Mouse (Mus musculus) heart, embryonic 12.5 days (tissue): ENCODE measurements around the gene Cs. TPM values are rescaled to one million over a fixed set of nuclear protein-coding genes. Genes with fewer than 3 reads are reported as not detected.

Source experiments
- ATAC-seq: fragments of 200-750 bp; cut with Nextera tagmentation; 2 replicates; pipeline ENCODE4 v1.8.0; 2017; ENCODE audit warnings: moderate TSS enrichment, moderate library complexity; ENCODE audit not compliant: insufficient number of reproducible peaks, low FRiP score
- H3K27ac ChIP-seq: fragments of 300-500 bp; sonication (generic); 2 replicates; pipeline ENCODE4 v1.5.1; 2016; ENCODE audit warnings: mild to moderate bottlenecking, moderate library complexity; ENCODE audit not compliant: poor library complexity, severe bottlenecking
- H3K27me3 ChIP-seq: fragments of 300-500 bp; sonication (generic); replicated peaks from 2 replicates; pipeline ENCODE4 v1.6.1; 2016; ENCODE audit warnings: mild to moderate bottlenecking, moderate library complexity
- H3K36me3 ChIP-seq: fragments of 300-500 bp; sonication (generic); 2 replicates; pipeline ENCODE4 v1.6.1; 2016; ENCODE audit warnings: mild to moderate bottlenecking, moderate library complexity
- H3K4me1 ChIP-seq: fragments of 300-500 bp; sonication (generic); replicated peaks from 2 replicates; pipeline ENCODE4 v1.6.1; 2016; ENCODE audit warnings: mild to moderate bottlenecking
- H3K4me2 ChIP-seq: fragments of 300-500 bp; sonication (generic); 2 replicates; pipeline ENCODE4 v1.6.1; 2016; ENCODE audit warnings: mild to moderate bottlenecking, moderate library complexity
- H3K4me3 ChIP-seq: fragments of 300-500 bp; sonication (generic); 2 replicates; pipeline ENCODE4 v1.5.1; 2016; ENCODE audit warnings: mild to moderate bottlenecking
- H3K9ac ChIP-seq: fragments of 300-500 bp; sonication (generic); 2 replicates; pipeline ENCODE4 v1.6.1; 2016; ENCODE audit warnings: mild to moderate bottlenecking, moderate library complexity
- H3K9me3 ChIP-seq: fragments of 300-500 bp; sonication (generic); replicated peaks from 2 replicates; pipeline ENCODE4 v1.6.1; 2016; ENCODE audit warnings: mild to moderate bottlenecking, moderate library complexity
- WGBS: fragments of 180-500 bp; shearing (Covaris S2); methylation state at CpG from one replicate; pipeline ENCODE4 v1.1.7; 2016; 5-methylcytosine and 5-hydroxymethylcytosine counted together
- polyA plus RNA-seq: library from polyadenylated mRNA; unstranded; fragments of >200 nt; fragmentation: Nextera tagmentation; extraction: Ambion mirVana; gene quantifications from 2 replicates; pipeline ENCODE4 v1.2.1, GENCODE M21; 2016

Cs gene
- polyA plus RNA-seq, 1 experiment from 2014 or later: 418 TPM

DNA sequence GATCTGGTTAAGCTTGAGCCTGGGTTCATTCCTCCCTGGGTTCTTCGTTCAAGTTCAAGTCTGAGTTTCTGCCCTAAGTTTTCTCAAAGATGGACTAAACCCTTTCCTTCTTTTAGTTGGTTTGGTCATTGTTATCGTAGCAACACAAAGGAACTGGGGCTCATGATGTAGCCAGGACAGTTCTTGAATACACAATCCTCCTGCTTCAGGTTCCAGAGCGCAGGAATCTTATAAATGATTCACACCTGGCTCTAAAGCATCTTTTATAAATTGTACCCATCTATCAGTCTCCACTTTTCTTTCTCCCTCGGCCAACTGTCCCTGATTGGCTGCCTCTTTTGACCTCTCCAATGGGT, 38.5 kb downstream of the Cs start:
- Histone ChIP-seq H3K4me1 (peaks cover 36% of the 10 kb centered on the region), H3K9me3 (0 out of 2 replicates have a peak, but pooled peaks cover 2% of the 10 kb centered on the region), H3K4me2 (peak overlapping the region; percentile 87), H3K4me3 (peak overlapping the region; percentile 82), H3K9ac (peak overlapping the region; percentile 95), H3K36me3 (peaks cover 29% of the 10 kb centered on the region), H3K27me3 (no peaks in the 10 kb centered on the region), H3K27ac (peak overlapping the region; percentile 91)
- WGBS: 50% methylated on average over 4 of the region's 4 CpGs
- no peak for ATAC-seq

DNA sequence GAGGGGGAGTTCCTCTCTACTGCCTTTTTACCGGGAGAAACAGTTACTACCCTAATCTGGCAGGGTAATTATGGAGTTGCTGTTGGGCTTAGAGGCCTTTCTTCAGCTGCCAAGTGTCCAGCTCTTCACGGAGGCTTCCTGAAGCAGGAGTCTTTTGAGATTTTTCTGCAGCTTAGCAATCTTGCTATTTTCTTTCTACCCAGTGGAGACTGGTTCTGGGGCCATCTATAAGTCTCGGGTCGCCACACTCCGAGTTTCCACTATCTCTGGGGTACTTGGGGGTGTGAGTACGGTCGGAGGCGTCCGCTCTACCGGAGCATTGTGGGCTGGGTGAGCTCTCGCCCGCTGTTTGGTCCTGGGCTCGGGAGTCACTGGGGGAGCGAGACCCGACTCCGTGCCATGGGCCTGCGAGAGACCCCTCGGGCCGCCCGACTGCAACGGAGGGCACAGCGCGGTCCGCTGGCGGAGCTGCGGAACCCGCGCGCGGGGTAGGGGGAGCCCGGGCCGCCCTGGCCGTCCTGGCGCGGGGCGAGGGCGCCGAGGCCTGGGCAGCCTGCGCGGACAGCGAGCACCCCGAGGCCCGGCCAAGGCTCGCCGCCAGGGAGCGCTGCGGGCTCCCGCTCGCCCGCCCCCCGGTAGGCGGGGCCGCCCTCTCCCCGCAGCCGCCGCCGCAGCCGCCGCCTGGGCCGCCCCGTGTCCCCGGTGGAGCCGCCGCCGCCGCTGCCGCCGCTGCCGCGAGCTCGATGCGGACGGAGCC, 39.1 kb downstream of the Cs start, which contains the start of gene Ankrd52:
Gene Ankrd52, plus strand, starts transcription at position 661 of the 757 bp plus-strand sequence.
- ATAC-seq: peak; percentile 93
- Histone ChIP-seq H3K36me3 (peaks cover 33% of the 10 kb centered on the region), H3K27me3 (no peaks in the 10 kb centered on the region), H3K27ac (peak within 1 kb of the TSS; percentile 91), H3K9ac (peak within 1 kb of the TSS; percentile 95), H3K4me1 (peaks cover 36% of the 10 kb centered on the region), H3K4me3 (peak within 1 kb of the TSS; percentile 82), H3K9me3 (0 out of 2 replicates have a peak, but pooled peaks cover 2% of the 10 kb centered on the region), H3K4me2 (peak within 1 kb of the TSS; percentile 87)
- under 1% methylated on average over 55 of the region's 73 CpGs for WGBS

DNA sequence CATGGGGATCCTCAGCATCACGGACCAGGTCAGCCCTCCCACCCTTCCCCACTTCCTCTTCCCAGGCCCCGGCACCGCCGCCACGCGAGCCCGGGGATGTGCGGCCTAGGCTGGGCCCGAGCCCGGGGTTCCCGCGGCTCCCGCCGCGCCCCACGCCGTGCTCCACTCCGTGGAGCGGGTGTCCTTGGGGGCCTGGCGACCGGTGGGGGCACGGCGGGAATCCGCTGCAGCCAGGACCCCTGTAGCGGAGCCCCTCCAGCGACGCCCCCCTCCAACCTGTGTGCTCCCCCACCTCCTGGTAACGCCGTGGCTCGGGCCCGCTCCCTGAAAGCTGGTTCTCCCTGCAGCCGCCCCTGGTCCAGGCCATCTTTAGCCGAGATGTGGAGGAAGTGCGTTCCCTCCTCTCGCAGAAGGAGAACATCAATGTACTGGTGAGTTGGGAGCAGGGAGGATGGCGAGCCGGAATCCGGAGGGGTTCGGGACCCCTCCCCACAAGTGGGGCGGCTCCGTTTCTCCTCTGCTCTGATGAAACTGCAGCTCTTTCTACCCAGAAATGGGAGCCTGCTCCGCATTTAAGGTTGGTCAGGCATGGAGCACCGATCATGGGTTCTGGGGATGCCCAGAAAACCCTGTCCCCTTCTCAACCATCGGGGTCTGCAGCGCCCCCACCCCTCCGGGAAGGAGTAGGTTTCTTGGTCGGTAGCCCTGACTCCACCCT, 39.8 kb downstream of the Cs start:
- 0 out of 2 replicates have a peak, but pooled peaks cover 2% of the 10 kb centered on the region for H3K9me3 ChIP-seq
- WGBS: under 1% methylated on average over 47 of the region's 47 CpGs
- no peaks in the 10 kb centered on the region for H3K27me3 ChIP-seq
- peak overlapping the region; percentile 91 for H3K27ac ChIP-seq
- peak overlapping the region; percentile 95 for H3K9ac ChIP-seq
- peak; percentile 73 for ATAC-seq
- peaks cover 41% of the 10 kb centered on the region for H3K36me3 ChIP-seq
- H3K4me1 ChIP-seq: peaks cover 36% of the 10 kb centered on the region
- peak overlapping the region; percentile 82 for H3K4me3 ChIP-seq
- H3K4me2 ChIP-seq: peak overlapping the region; percentile 87

DNA sequence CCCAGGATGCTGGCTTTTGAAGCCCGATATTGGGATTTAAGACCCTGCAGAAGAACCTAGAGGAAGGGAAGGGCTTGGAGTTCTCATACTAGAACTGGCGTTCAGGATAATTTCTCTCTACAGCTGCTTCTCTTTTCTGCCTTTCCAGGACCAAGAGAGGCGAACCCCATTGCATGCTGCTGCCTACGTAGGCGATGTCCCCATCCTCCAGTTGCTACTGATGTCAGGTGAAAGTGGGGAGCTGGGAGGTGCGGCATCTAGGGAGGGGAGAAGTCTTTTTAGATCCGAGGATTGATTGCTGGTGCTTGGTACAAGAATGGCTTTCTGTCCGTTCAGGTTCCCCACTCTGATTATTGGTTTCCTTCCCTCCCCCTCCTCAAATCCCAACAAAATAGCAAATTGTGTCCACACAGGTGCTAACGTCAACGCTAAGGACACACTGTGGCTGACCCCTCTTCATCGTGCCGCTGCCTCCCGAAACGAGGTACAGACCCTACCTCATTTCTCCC, 40.5 kb downstream of the Cs start:
- peak overlapping the region; percentile 95 for H3K9ac ChIP-seq
- peaks cover 47% of the 10 kb centered on the region for H3K36me3 ChIP-seq
- H3K4me1 ChIP-seq: peaks cover 34% of the 10 kb centered on the region
- H3K4me2 ChIP-seq: peak overlapping the region; percentile 87
- 0 out of 2 replicates have a peak, but pooled peaks cover 2% of the 10 kb centered on the region for H3K9me3 ChIP-seq
- H3K27me3 ChIP-seq: no peaks in the 10 kb centered on the region
- H3K27ac ChIP-seq: peak overlapping the region; percentile 91; the same call in 1 of the 2 replicates
- no peak for ATAC-seq
- WGBS: 63% methylated on average over 14 of the region's 14 CpGs
- H3K4me3 ChIP-seq: peak overlapping the region; percentile 82

DNA sequence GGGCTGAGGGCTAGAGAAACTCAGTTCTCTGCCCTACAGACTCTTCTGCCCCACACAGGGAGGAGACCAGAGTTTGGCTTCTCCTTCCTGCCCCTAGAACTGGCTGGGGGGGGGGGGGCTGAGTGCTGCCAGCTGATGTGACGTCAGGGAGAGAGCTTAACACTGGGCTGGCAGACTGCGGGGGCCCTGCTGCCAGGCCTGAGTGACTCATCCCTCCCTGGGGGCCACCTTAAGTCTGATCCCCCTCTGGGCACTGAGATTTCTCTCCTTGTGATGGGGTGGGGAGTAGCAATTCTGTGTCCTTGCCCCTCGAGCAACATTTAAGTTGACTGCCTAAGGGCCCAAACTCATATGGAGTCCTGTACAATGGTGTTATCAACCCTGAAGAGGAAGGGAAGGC, 40.9 kb downstream of the Cs start:
- 0 out of 2 replicates have a peak, but pooled peaks cover 2% of the 10 kb centered on the region for H3K9me3 ChIP-seq
- peak overlapping the region; percentile 95 for H3K9ac ChIP-seq
- WGBS: 61% methylated on average over 3 of the region's 3 CpGs
- H3K4me2 ChIP-seq: peak overlapping the region; percentile 87; the same call in 1 of the 2 replicates
- H3K4me1 ChIP-seq: peaks cover 29% of the 10 kb centered on the region
- H3K36me3 ChIP-seq: peaks cover 52% of the 10 kb centered on the region
- H3K4me3 ChIP-seq: peak overlapping the region; percentile 82
- no peaks in the 10 kb centered on the region for H3K27me3 ChIP-seq
- no peak overlapping the region for H3K27ac ChIP-seq
- ATAC-seq: no peak

DNA sequence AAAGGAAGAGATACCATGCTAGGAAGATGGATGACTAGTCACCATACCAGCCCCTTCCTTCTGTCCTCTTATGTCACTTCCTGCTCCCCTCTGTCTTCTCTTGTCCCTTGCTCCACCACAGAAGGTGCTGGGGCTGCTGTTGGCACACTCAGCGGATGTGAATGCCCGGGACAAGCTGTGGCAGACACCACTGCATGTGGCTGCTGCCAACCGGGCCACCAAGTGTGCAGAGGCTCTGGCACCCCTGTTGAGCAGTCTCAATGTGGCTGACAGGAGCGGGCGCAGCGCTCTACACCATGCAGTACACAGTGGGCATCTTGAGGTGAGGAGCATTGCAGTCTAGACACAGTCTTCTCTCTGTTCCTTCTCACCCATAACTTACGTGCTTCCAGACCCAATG, 41.7 kb downstream of the Cs start:
- Histone ChIP-seq H3K27me3 (no peaks in the 10 kb centered on the region), H3K9me3 (0 out of 2 replicates have a peak, but pooled peaks cover 2% of the 10 kb centered on the region), H3K4me1 (peaks cover 27% of the 10 kb centered on the region), H3K36me3 (peaks cover 60% of the 10 kb centered on the region), H3K4me2 (no peak overlapping the region), H3K27ac (no peak overlapping the region), H3K9ac (0 out of 2 replicates have a peak overlapping the region, but pooled peaks have one; percentile 95), H3K4me3 (0 out of 2 replicates have a peak overlapping the region, but pooled peaks have one; percentile 1)
- no peak for ATAC-seq
- 93% methylated on average over 7 of the region's 7 CpGs for WGBS

DNA sequence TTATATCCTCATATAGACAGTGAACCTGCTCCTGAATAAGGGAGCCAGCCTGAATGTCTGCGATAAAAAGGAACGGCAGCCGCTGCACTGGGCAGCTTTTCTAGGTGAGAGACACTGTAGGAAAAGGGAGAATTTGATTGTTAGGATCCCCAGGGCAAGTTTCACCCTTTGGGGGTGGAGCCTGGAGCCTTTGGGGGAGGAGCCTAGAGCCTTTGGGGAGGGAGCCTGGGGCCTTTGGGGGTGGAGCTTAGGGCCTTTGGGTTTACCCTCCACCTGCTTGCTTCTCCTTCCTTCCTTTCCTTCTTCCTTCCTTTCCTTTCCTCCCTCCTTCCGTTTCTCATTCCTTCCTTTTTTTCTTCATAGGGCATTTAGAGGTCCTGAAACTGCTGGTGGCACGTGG, 43.0 kb downstream of the Cs start:
- no peak for ATAC-seq
- Histone ChIP-seq H3K4me2 (no peak overlapping the region), H3K27me3 (no peaks in the 10 kb centered on the region), H3K9ac (no peak overlapping the region), H3K4me1 (peaks cover 27% of the 10 kb centered on the region), H3K36me3 (peaks cover 73% of the 10 kb centered on the region), H3K27ac (no peak overlapping the region), H3K4me3 (no peak overlapping the region), H3K9me3 (no peaks in the 10 kb centered on the region)
- WGBS: 84% methylated on average over 5 of the region's 5 CpGs

DNA sequence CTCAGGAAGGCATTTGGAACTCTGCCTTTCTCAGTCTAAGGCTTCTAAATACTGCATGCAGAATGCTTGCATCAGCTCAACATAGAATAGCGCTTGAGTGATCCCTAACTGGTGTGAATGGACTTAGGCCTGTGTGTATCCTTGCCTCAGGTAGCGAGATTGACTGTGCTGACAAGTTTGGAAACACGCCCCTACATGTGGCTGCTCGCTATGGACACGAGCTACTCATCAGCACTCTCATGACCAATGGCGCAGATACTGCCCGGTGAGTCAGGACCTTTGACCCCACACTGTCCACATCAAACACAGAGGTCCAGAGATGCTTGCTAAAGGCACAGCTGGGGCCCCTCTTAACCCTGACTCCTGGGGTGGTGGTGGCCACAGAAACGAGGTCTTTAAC, 44.9 kb downstream of the Cs start:
- no peaks in the 10 kb centered on the region for H3K27me3 ChIP-seq
- 91% methylated on average over 8 of the region's 8 CpGs for WGBS
- H3K27ac ChIP-seq: no peak overlapping the region
- no peak overlapping the region for H3K4me2 ChIP-seq
- no peak overlapping the region for H3K4me3 ChIP-seq
- no peaks in the 10 kb centered on the region for H3K9me3 ChIP-seq
- H3K36me3 ChIP-seq: peaks cover 92% of the 10 kb centered on the region
- H3K4me1 ChIP-seq: peaks cover 18% of the 10 kb centered on the region
- no peak for ATAC-seq
- H3K9ac ChIP-seq: no peak overlapping the region

DNA sequence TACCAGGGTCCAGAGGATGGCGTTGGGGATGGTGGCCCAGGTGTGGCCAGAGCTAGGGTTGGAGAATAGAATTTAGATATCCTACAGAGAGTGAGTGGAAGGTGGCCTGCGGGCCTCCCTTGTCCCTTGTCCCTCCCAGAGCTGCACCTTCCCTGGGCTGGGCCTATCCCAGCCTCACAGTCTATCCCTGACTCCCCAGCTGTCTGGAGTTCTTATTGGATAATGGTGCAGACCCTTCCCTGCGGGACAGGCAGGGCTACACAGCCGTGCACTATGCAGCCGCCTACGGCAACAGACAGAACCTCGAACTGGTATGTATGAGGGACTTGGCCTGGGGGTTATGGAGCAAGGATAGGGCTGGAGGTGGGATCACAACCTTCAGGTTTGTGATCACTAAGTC, 48.4 kb downstream of the Cs start:
- WGBS: 88% methylated on average over 7 of the region's 7 CpGs
- ATAC-seq: no peak
- H3K4me3 ChIP-seq: no peak overlapping the region
- H3K4me1 ChIP-seq: 0 out of 2 replicates have a peak, but pooled peaks cover 5% of the 10 kb centered on the region
- H3K27ac ChIP-seq: no peak overlapping the region
- H3K36me3 ChIP-seq: peaks cover 98% of the 10 kb centered on the region
- H3K27me3 ChIP-seq: no peaks in the 10 kb centered on the region
- no peaks in the 10 kb centered on the region for H3K9me3 ChIP-seq
- no peak overlapping the region for H3K9ac ChIP-seq
- no peak overlapping the region for H3K4me2 ChIP-seq

DNA sequence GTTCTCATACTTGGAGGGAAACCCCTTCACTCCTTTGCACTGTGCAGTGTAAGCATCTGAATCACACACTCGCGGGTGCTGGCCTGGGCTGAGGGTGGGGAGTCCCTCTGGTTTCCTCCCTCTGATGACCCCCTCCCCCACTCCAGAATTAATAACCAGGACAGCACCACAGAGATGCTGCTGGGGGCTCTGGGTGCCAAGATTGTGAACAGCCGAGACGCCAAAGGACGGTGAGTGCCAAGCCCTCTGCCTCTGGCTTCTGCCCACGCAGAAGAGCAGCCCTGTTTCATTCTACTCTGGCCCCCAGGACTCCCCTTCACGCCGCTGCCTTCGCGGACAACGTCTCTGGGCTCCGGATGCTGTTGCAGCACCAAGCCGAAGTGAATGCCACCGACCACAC, 51.4 kb downstream of the Cs start:
- Histone ChIP-seq H3K4me1 (peaks cover 11% of the 10 kb centered on the region), H3K4me3 (no peak overlapping the region), H3K9me3 (no peaks in the 10 kb centered on the region), H3K4me2 (no peak overlapping the region), H3K27me3 (no peaks in the 10 kb centered on the region), H3K9ac (no peak overlapping the region), H3K36me3 (peaks cover 98% of the 10 kb centered on the region), H3K27ac (no peak overlapping the region)
- WGBS: 85% methylated on average over 14 of the region's 14 CpGs
- ATAC-seq: no peak

DNA sequence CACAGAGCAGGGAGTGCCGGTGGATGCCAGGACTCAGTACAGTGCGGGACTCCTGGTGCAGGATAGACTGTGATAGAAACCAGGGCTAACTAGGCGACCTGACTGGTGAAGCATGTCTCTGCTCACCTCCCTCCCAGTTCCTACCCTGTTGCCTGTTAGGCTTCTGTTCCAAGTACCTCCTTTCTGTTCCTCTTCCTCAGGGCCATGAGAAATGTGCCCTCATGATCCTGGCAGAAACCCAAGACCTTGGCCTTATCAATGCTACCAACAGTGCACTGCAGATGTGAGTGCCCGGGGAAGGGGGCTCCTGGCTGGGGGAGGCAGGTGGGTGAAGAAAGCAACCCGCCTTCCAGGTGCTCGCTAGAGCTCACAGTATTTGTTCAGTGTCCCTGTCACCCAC, 52.0 kb downstream of the Cs start:
- Histone ChIP-seq H3K4me3 (no peak overlapping the region), H3K27me3 (no peaks in the 10 kb centered on the region), H3K9me3 (no peaks in the 10 kb centered on the region), H3K36me3 (peaks cover 97% of the 10 kb centered on the region), H3K4me1 (peaks cover 11% of the 10 kb centered on the region), H3K9ac (no peak overlapping the region), H3K27ac (no peak overlapping the region), H3K4me2 (no peak overlapping the region)
- 73% methylated on average over 6 of the region's 6 CpGs for WGBS
- no peak for ATAC-seq
